Mouse (Mus musculus) heart, embryonic 16.5 days (tissue): ENCODE data around the gene Nudt21. TPM values are rescaled to one million over a fixed set of nuclear protein-coding genes. Genes with fewer than 3 reads are reported as not detected.
"Not testable (repeated sequence)": the region's sequence is repeated elsewhere in the genome, so short reads cannot be mapped to it uniquely, and the experiment has no call there.

ENCODE experiments used
- ATAC-seq: fragments of 200-750 bp; cut with Nextera tagmentation; replicated peaks from 2 replicates; pipeline ENCODE4 v1.8.0; 2017; ENCODE audit warnings: moderate number of reproducible peaks; ENCODE audit not compliant: insufficient read depth, low FRiP score; ENCODE audit errors: extremely low read depth
- H3K27ac ChIP-seq: fragments of 300-500 bp; sonication (generic); 2 replicates; pipeline ENCODE4 v1.5.1; 2014; ENCODE audit warnings: mild to moderate bottlenecking, low read length, control low read depth, moderate library complexity
- H3K27me3 ChIP-seq: fragments of 300-500 bp; sonication (generic); 2 replicates; pipeline ENCODE4 v1.6.1; 2014; ENCODE audit warnings: low read length, mixed read lengths; ENCODE audit not compliant: control insufficient read depth, insufficient read depth
- H3K36me3 ChIP-seq: fragments of 300-500 bp; sonication (generic); 2 replicates; pipeline ENCODE4 v1.6.1; 2014; ENCODE audit not compliant: control insufficient read depth, insufficient read depth
- H3K4me1 ChIP-seq: fragments of 300-500 bp; sonication (generic); 2 replicates; pipeline ENCODE4 v1.6.1; 2014; ENCODE audit warnings: low read length, mixed read lengths; ENCODE audit not compliant: control insufficient read depth, insufficient read depth
- H3K4me2 ChIP-seq: fragments of 300-500 bp; sonication (generic); 2 replicates; pipeline ENCODE4 v1.6.1; 2014; ENCODE audit warnings: low read depth, mild to moderate bottlenecking, control low read depth, low read length
- H3K4me3 ChIP-seq: fragments of 300-500 bp; sonication (generic); 2 replicates; pipeline ENCODE4 v1.5.1; 2014; ENCODE audit warnings: mild to moderate bottlenecking, control low read depth, low read length
- H3K9ac ChIP-seq: fragments of 300-500 bp; sonication (generic); 2 replicates; pipeline ENCODE4 v1.6.1; 2014; ENCODE audit warnings: low read length, control low read depth
- H3K9me3 ChIP-seq: fragments of 300-500 bp; sonication (generic); replicated peaks from 2 replicates; pipeline ENCODE4 v1.6.1; 2016; ENCODE audit warnings: low read length; ENCODE audit not compliant: control insufficient read depth
- WGBS: fragments of 180-500 bp; shearing (Covaris S2); extraction: QIAGEN DNeasy Blood & Tissue Kit; methylation state at CpG from one replicate; pipeline ENCODE4 v1.1.7; 2014; 5-methylcytosine and 5-hydroxymethylcytosine counted together
- polyA plus RNA-seq: library from polyadenylated mRNA; unstranded; fragments of >200 nt; fragmentation: Nextera tagmentation; extraction: Ambion mirVana; gene quantifications from 2 replicates; pipeline ENCODE4 v1.2.1, GENCODE M21; 2015

The Nudt21 gene
- polyA plus RNA-seq, 1 experiment from 2014 or later, result 76.9 TPM

- H3K4me1 ChIP-seq, result peaks cover 22% of the 10 kb centered on the region
- WGBS, result 0% methylated on average over 20 of the region's 32 CpGs
- peak overlapping the region; percentile 96 for H3K4me3 ChIP-seq
- H3K27ac ChIP-seq, result peak overlapping the region; percentile 84
- peak overlapping the region; percentile 84 for H3K9ac ChIP-seq
- ATAC-seq, result peak; percentile 85
- not testable (repeated sequence) for H3K9me3 ChIP-seq, H3K36me3 ChIP-seq, H3K27me3 ChIP-seq
- H3K4me2 ChIP-seq, result peak overlapping the region; percentile 92
Measured at GRCm38 (mm10) chr8:94036541-94036940, 290 bp downstream of the Nudt21 start.

GRCm38 (mm10) chr8:94035200-94035599 lies 1.6 kb downstream of the Nudt21 start:
- Histone ChIP-seq H3K27me3 (no peaks in the 10 kb centered on the region), H3K4me2 (peak overlapping the region; percentile 92), H3K9ac (peak overlapping the region; percentile 54), H3K9me3 (no peaks in the 10 kb centered on the region), H3K4me3 (peak overlapping the region; percentile 96), H3K27ac (no peak overlapping the region), H3K4me1 (peaks cover 22% of the 10 kb centered on the region), H3K36me3 (peaks cover 8% of the 10 kb centered on the region)
- WGBS, result 46% methylated on average over 5 of the region's 5 CpGs
- ATAC-seq, result no peak

- 83% methylated on average over 3 of the region's 3 CpGs for WGBS
- Histone ChIP-seq H3K27ac (no peak overlapping the region), H3K4me3 (no peak overlapping the region), H3K9ac (no peak overlapping the region), H3K36me3 (peaks cover 17% of the 10 kb centered on the region), H3K9me3 (no peaks in the 10 kb centered on the region), H3K4me1 (peaks cover 22% of the 10 kb centered on the region), H3K4me2 (no peak overlapping the region), H3K27me3 (no peaks in the 10 kb centered on the region)
- no peak for ATAC-seq
Measured at GRCm38 (mm10) chr8:94033601-94034000, 3.2 kb downstream of the Nudt21 start.

- no peak for ATAC-seq
- H3K4me1 ChIP-seq, result peaks cover 9% of the 10 kb centered on the region
- H3K9me3 ChIP-seq, result no peaks in the 10 kb centered on the region
- no peak overlapping the region for H3K4me3 ChIP-seq
- peaks cover 43% of the 10 kb centered on the region for H3K36me3 ChIP-seq
- WGBS, result 93% methylated on average over 9 of the region's 9 CpGs
- no peak overlapping the region for H3K4me2 ChIP-seq
- no peaks in the 10 kb centered on the region for H3K27me3 ChIP-seq
- no peak overlapping the region for H3K9ac ChIP-seq
- no peak overlapping the region for H3K27ac ChIP-seq
Measured at GRCm38 (mm10) chr8:94029701-94030100, 7.1 kb downstream of the Nudt21 start.

- no peaks in the 10 kb centered on the region for H3K27me3 ChIP-seq
- no peak overlapping the region for H3K27ac ChIP-seq
- peaks cover 54% of the 10 kb centered on the region for H3K36me3 ChIP-seq
- H3K4me2 ChIP-seq, result no peak overlapping the region
- no peaks in the 10 kb centered on the region for H3K9me3 ChIP-seq
- 85% methylated on average over 6 of the region's 6 CpGs for WGBS
- no peak for ATAC-seq
- no peaks in the 10 kb centered on the region for H3K4me1 ChIP-seq
- H3K4me3 ChIP-seq, result no peak overlapping the region
- no peak overlapping the region for H3K9ac ChIP-seq
Measured at GRCm38 (mm10) chr8:94023916-94024315, 12.9 kb downstream of the Nudt21 start.

GRCm38 (mm10) chr8:94013026-94013612 lies 23.7 kb downstream of the Nudt21 start:
- H3K27me3 ChIP-seq, result no peaks in the 10 kb centered on the region
- peak overlapping the region; percentile 95 for H3K27ac ChIP-seq
- H3K4me1 ChIP-seq, result peaks cover 28% of the 10 kb centered on the region
- H3K9ac ChIP-seq, result peak overlapping the region; percentile 99
- peak overlapping the region; percentile 93 for H3K4me2 ChIP-seq
- no peaks in the 10 kb centered on the region for H3K36me3 ChIP-seq
- H3K4me3 ChIP-seq, result peak overlapping the region; percentile 99
- WGBS, result 19% methylated on average over 7 of the region's 7 CpGs
- ATAC-seq, result no peak
- no peaks in the 10 kb centered on the region for H3K9me3 ChIP-seq

- peak; percentile 92 for ATAC-seq
- WGBS, result under 1% methylated on average over 108 of the region's 130 CpGs
- peak within 1 kb of the TSS; percentile 99 for H3K9ac ChIP-seq
- H3K4me2 ChIP-seq, result peak within 1 kb of the TSS; percentile 93
- H3K9me3 ChIP-seq, result no peaks in the 10 kb centered on the region
- H3K27ac ChIP-seq, result peak within 1 kb of the TSS; percentile 95
- no peaks in the 10 kb centered on the region for H3K36me3 ChIP-seq
- H3K4me3 ChIP-seq, result peak within 1 kb of the TSS; percentile 99
- peaks cover 28% of the 10 kb centered on the region for H3K4me1 ChIP-seq
- H3K27me3 ChIP-seq, result no peaks in the 10 kb centered on the region
Measured at GRCm38 (mm10) chr8:94012013-94012951, 24.5 kb downstream of the Nudt21 start, which contains the start of gene Amfr. TSS of gene Amfr (minus strand) at chr8:94012842.

GRCm38 (mm10) chr8:94011076-94012012 lies 25.5 kb downstream of the Nudt21 start:
- peak overlapping the region; percentile 99 for H3K9ac ChIP-seq
- no peak for ATAC-seq
- 4% methylated on average over 48 of the region's 48 CpGs for WGBS
- peak overlapping the region; percentile 99 for H3K4me3 ChIP-seq
- no peaks in the 10 kb centered on the region for H3K9me3 ChIP-seq
- H3K27me3 ChIP-seq, result no peaks in the 10 kb centered on the region
- no peaks in the 10 kb centered on the region for H3K36me3 ChIP-seq
- peak overlapping the region; percentile 95 for H3K27ac ChIP-seq
- H3K4me1 ChIP-seq, result peaks cover 28% of the 10 kb centered on the region
- H3K4me2 ChIP-seq, result peak overlapping the region; percentile 93
